Mouse (Mus musculus): Measurements from ENCODE around the gene Ube3c.

The Ube3c gene

DNA sequence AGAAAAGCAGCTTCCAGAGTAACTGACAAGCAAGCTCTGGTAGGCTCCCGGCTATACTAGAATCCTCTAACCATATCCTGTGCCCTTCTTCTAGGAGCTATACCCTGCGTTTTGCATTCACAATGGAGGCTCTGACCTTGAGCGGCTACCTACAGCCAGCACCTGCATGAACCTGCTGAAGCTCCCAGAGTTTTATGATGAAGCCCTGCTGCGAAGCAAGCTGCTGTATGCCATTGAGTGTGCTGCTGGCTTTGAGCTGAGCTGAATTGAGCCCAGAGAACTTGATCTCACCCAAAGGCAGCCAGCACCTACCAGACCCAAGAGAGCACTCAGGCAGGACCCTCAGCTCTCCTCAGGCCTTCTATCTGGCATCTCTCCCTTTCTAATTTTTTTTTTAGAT lies 105.3 kb downstream of the Ube3c start:
- no peak for DNase-seq

DNA sequence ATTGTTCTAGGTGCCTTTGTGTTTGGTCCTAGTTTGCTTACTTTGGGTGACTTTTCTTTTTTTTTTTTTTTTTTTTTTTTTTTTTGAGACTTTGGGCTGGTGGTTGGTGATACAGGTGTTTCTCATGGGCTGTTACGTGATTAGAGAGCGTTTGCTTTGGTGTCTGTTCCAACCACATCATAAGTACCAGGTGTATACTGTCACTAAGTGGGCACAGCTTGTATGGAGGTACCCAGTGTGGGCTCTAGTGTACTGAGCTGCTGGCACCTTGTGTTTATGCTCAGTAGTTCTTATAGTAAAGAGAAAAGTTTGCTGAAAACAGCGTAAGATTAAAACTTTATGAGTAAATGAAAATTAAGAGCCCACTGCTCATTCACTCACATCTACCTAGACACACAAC lies 107.4 kb downstream of the Ube3c start:
- no peak for DNase-seq

DNA sequence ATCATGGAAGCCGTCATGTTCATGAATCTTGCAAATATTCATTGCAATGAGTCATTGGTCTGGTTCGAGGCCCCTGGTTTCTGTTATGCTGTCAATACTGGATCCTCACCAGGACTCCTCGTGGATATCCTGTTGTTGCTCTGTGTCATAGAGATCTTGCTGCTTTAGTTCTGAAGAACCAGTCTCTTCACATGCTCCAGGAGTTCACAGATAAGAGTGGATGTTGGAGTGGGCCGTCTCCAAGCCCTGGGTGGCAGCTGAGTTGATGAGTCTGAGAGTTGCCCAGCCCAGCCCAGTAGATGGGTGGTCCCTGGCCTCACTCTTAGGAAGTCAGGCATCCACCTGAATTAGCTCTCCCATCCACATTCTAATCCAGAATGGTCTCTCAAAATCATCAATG lies 116.0 kb downstream of the Ube3c start:
- no peak for DNase-seq

DNA sequence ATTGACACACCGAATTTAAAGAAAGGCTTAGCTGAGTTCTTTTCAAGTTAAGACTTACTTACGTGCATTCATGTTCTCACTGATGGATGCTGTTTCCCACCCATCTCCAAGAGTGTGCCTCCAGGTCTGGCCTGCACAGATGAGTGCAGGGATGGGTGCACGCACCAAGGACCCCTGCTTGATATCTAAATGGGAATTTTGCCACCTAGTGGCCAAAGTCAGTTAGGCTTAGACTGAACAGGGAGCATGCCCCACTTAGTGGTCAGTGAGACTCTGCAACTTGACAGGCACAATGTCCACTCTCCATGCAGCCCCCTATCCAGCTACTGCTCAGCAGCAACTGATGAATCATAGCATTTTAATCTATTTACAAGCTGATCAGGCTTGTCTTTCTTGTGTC lies 118.6 kb downstream of the Ube3c start:
- DNase-seq, result no peak

DNA sequence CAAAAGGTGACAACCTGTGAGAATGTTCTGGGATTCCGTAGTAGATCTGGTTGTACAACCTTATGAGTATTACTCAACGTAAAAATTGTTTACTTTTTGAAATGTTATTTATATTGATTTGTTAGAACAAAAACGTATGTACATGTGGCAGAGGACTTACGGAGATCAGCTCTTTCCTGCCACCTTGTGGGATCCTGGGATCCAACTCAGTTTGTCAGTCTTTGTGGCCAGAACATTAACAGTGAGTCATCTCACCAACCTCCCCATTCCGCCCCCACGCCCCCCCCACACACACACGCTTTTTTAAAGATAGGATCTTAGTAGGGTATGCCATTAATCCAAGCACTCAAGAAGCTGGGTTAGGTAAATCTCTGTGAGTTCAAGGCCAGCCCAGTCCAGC lies 119.3 kb downstream of the Ube3c start:
- DNase-seq, result no peak

DNA sequence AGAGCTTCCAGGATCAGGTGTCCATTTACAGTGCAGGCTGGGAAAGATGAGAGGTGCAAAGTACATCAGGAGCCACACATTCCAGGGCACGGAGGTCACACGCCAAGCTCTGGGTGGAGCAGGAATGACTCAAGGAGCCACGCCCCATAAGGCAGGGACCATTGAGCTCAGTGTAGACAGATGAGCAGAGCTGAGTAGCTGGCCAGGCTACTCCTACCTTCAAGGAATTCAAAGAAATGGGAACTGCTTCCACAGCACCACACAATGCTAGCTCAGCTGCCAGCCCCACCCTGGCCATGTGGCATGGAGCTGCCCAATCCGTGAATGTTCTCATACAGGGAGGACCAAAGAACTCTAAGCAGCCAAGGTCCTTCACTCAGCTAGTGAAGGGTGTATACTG lies 129.5 kb downstream of the Ube3c start:
- no peak for DNase-seq

DNA sequence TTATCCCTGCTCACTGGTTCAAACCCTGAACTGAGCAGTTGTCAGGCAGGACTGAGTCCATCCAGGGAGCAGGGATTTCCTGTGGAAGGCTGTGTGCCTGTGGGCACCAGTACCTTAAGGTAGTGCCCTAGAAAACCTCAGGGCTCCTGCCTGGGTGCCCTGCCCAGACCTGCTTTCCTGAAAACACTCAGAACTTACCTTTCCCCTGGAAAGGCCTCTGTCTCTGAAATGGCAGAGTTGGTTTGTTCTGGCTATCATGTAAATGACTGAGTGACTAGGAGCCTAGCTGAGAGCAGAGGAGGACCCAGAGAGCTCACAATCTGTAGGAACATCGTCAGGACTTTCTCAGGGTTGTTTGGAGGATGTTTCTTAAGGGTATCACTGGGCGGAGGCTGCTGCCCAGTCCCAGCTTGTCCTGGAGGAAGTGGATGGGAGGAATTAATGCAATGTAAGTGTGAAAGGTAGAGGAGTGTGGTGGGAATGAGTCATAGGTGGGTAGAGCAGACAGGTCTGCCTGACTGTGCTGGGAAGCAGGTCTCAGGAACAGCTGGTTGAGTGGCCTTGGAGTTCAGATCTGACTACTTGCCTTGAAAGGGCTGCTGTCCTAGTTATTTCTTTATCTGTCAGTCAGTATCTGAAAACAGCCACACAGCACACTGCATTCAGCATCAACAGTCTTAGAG lies 130.6 kb downstream of the Ube3c start:
- DNase-seq, result no peak

DNA sequence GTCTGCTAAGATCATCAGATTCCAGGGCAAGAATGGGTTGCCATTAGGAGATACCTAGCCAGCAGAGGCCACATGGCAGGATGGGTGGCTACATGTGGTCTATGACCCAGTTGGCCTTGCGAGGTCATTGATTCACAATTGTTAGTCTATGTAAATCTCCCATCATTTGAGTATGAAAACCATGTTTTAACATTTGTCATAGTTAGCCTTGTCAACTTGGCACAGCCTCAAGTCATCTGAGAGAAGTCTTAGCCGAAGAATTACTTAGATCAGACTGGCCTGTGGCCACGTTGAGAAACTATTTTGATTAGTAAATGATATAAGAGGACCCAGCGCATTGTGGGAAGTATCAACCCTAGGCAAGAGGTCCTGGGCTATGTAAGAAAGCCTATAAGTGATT lies 138.2 kb downstream of the Ube3c start:
- no peak for DNase-seq

DNA sequence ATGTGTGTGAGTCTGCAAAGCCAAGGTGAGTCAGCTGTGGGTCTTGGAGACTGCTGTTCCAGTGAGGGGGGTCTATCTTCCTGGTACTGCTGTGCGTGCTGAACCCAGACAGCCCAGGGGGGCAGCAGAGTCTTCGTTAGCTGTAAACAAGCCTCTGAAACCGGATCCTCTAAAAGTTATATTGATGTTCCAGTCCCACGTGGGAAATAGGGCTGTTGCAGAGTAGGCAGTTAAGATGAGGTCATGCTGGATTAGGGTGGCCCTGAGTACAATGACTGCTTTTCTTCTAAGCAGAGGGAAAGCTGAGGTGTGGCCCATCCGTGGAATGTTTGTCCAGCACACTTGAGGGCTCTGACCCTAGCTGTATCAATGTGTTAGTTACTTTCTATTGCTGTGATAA lies 139.2 kb downstream of the Ube3c start:
- DNase-seq, result no peak

DNA sequence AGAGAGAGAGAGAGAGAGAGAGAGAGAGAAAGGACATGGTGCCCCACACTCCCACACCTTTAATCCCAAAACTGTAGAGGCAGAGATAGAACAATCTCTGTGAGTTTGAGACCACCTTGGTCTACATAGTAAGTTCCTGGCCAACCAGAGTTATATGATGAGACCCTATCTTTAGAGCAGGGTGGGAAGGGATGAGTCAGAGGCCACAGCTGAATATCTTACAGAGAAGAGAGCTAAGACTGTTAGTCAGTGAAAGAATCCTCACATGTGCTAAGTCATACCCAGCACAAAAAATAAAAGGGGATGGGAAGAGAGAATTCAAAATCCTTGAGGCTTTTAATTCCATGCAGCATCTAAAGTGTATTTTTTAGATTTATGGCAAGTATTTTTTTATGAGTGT lies 142.6 kb downstream of the Ube3c start:
- no peak for DNase-seq

DNA sequence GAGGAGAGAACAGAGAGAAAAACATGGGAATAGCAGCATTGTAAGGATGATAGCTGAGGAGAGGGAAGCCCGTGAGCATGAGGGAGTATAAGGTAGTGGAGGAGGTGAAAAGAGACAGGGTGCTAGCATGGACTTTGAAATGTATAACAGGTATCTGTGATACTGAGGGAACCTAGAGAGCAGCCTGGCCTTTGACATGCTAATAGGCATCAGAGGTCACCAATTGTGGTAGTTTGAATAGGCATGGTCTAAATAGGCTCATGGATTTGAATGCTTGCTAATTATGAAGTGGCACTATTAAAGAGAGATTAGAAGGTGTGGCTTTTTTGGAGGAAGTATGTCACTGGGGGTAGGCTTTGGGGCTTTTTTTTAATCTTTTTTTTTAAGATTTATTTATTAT lies 143.9 kb downstream of the Ube3c start:
- DNase-seq, result no peak

DNA sequence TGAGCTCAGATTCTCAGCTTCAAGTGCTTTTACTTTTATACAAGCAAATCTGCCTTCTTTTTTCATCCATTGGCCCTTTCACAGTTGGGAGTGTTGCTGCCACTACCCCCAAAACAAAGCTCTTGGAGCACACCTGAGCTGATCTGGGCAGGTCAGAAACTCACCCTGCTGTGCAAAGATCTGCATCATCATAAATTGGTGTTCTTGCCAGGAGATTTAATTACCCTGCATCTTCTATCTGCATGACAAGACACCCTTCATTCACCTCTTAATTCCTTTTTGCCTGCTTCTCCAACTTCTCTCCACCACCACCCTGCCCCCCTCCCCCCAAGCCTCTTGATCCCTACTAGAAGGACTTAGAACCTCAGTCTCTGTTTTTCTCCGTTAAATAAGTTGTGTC lies 152.1 kb downstream of the Ube3c start:
- no peak for DNase-seq

DNA sequence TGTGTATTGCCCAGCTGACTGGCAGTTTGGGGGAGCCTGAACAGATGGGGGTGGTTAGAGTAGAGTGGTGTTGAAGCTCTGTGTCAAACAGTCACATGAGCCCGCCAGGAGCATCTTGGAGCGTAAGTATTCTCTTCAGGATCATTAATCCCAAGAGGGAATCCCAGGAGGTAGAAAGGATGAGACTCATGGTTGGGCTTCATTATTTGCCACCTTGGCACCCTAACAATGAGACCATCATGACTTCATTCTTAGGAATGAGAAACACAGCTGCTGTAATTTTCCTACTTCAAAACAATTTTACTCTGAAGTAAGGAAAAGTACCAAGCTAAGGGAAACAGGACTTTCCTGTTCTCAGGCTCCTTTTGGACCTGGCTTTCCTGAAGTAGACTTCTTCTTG lies 156.3 kb downstream of the Ube3c start:
- no peak for DNase-seq
